Mouse (Mus musculus): ENCODE data around the gene Dlgap1.
A peak's percentile ranks its signal among the peaks of the same experiment; 100 is the strongest.
"Not testable (repeated sequence)": the region's sequence is repeated elsewhere in the genome, so short reads cannot be mapped to it uniquely, and the experiment has no call there.

Dlgap1 gene

GRCm38 (mm10) chr17:70817862-70818451 lies 849.1 kb downstream of the Dlgap1 start:
- DNase-seq: peak; percentile 5 to 51

- DNase-seq: no peak
Measured at GRCm38 (mm10) chr17:70823083-70823482, 854.2 kb downstream of the Dlgap1 start.

- DNase-seq: no peak
Measured at GRCm38 (mm10) chr17:70826227-70826626, 857.4 kb downstream of the Dlgap1 start.

- not testable (repeated sequence) for DNase-seq
Measured at GRCm38 (mm10) chr17:70827463-70828179, 858.7 kb downstream of the Dlgap1 start.

GRCm38 (mm10) chr17:70828180-70828528 lies 859.3 kb downstream of the Dlgap1 start:
- no peak for DNase-seq

GRCm38 (mm10) chr17:70828569-70828968 lies 859.7 kb downstream of the Dlgap1 start:
- no peak for DNase-seq

GRCm38 (mm10) chr17:70829217-70829616 lies 860.3 kb downstream of the Dlgap1 start:
- no peak for DNase-seq

- DNase-seq: no peak
Measured at GRCm38 (mm10) chr17:70829943-70830715, 861.3 kb downstream of the Dlgap1 start.

- no peak for DNase-seq
Measured at GRCm38 (mm10) chr17:70831591-70831990, 862.7 kb downstream of the Dlgap1 start.

- DNase-seq: peak in 1 of 2 experiments; percentile 66
Measured at GRCm38 (mm10) chr17:70832544-70832943, 863.7 kb downstream of the Dlgap1 start.

- peak; percentile 64 to 72 for DNase-seq
Measured at GRCm38 (mm10) chr17:70834430-70834965, 865.6 kb downstream of the Dlgap1 start.

- DNase-seq: peak in 1 of 2 experiments; percentile 33
Measured at GRCm38 (mm10) chr17:70835071-70835790, 866.4 kb downstream of the Dlgap1 start.

- no peak for DNase-seq
Measured at GRCm38 (mm10) chr17:70836820-70837219, 867.9 kb downstream of the Dlgap1 start.

- not testable (repeated sequence) for DNase-seq
Measured at GRCm38 (mm10) chr17:70837474-70837873, 868.6 kb downstream of the Dlgap1 start.

- no peak for DNase-seq
Measured at GRCm38 (mm10) chr17:70838031-70838430, 869.2 kb downstream of the Dlgap1 start.

- no peak for DNase-seq
Measured at GRCm38 (mm10) chr17:70838533-70838932, 869.7 kb downstream of the Dlgap1 start.

- DNase-seq: no peak
Measured at GRCm38 (mm10) chr17:70843252-70843651, 874.4 kb downstream of the Dlgap1 start.

GRCm38 (mm10) chr17:70844971-70845370 lies 876.1 kb downstream of the Dlgap1 start:
- peak in 1 of 2 experiments; percentile 51 for DNase-seq

GRCm38 (mm10) chr17:70845543-70845942 lies 876.7 kb downstream of the Dlgap1 start:
- DNase-seq: peak in 1 of 2 experiments; percentile 84

GRCm38 (mm10) chr17:70846111-70846644 lies 877.3 kb downstream of the Dlgap1 start:
- DNase-seq: peak in 1 of 2 experiments; percentile 22

- peak; percentile 77 to 79 for DNase-seq
Measured at GRCm38 (mm10) chr17:70847086-70847485, 878.2 kb downstream of the Dlgap1 start.
